Mouse (Mus musculus) limb, embryonic 14.5 days (tissue): Measurements from ENCODE around the gene Serpina12. TPM values are rescaled to one million over a fixed set of nuclear protein-coding genes. Genes with fewer than 3 reads are reported as not detected.

Experiments
- ATAC-seq: fragments of 200-750 bp; cut with Nextera tagmentation; 2 replicates; pipeline ENCODE4 v1.8.0; 2017; ENCODE audit warnings: low read depth, moderate number of reproducible peaks, moderate TSS enrichment; ENCODE audit not compliant: low FRiP score
- DNase-seq: peaks from one replicate; pipeline ENCODE4 v3.0.0-alpha.2; 2015; ENCODE audit warnings: low spot score
- H3K27ac ChIP-seq: fragments of 300-500 bp; sonication (generic); replicated peaks from 2 replicates; pipeline ENCODE4 v1.5.1; 2014; ENCODE audit warnings: low read depth, mild to moderate bottlenecking, low read length, moderate library complexity, mixed read lengths
- H3K27me3 ChIP-seq: fragments of 300-500 bp; sonication (generic); 2 replicates; pipeline ENCODE4 v1.6.1; 2014; ENCODE audit warnings: low read length, mixed read lengths; ENCODE audit not compliant: control insufficient read depth, insufficient read depth
- H3K36me3 ChIP-seq: fragments of 300-500 bp; sonication (generic); 2 replicates; pipeline ENCODE4 v1.6.1; 2014; ENCODE audit warnings: mild to moderate bottlenecking, low read length, moderate library complexity, mixed read lengths; ENCODE audit not compliant: control insufficient read depth, insufficient read depth
- H3K4me1 ChIP-seq: fragments of 300-500 bp; sonication (generic); 2 replicates; pipeline ENCODE4 v1.6.1; 2014; ENCODE audit warnings: antibody characterized with exemption, low read length, mixed read lengths; ENCODE audit not compliant: control insufficient read depth, insufficient read depth
- H3K4me2 ChIP-seq: fragments of 300-500 bp; sonication (generic); replicated peaks from 2 replicates; pipeline ENCODE4 v1.6.1; 2014; ENCODE audit warnings: low read depth, mild to moderate bottlenecking, low read length, moderate library complexity; ENCODE audit not compliant: severe bottlenecking
- H3K4me3 ChIP-seq: fragments of 300-500 bp; sonication (generic); replicated peaks from 2 replicates; pipeline ENCODE4 v1.5.1; 2014; ENCODE audit warnings: low read length
- H3K9ac ChIP-seq: fragments of 300-500 bp; sonication (generic); 2 replicates; pipeline ENCODE4 v1.6.1; 2014; ENCODE audit warnings: mild to moderate bottlenecking, low read depth, low read length, moderate library complexity; ENCODE audit not compliant: severe bottlenecking
- H3K9me3 ChIP-seq: fragments of 300-500 bp; sonication (generic); 2 replicates; pipeline ENCODE4 v1.6.1; 2016; ENCODE audit warnings: low read length; ENCODE audit not compliant: control insufficient read depth
- POLR2A ChIP-seq: fragments of 200-500 bp; IDR thresholded peaks from 2 replicates; pipeline ENCODE4 v1.8.0; 2012; ENCODE audit warnings: inconsistent platforms, mild to moderate bottlenecking, moderate library complexity, borderline replicate concordance; ENCODE audit not compliant: insufficient read depth, insufficient read length; ENCODE audit errors: extremely low read depth
- WGBS: fragments of 180-500 bp; shearing (Covaris S2); extraction: QIAGEN DNeasy Blood & Tissue Kit; methylation state at CpG from one replicate; pipeline ENCODE4 v1.1.7; 2014; 5-methylcytosine and 5-hydroxymethylcytosine counted together
- polyA plus RNA-seq, 2 experiments: library from polyadenylated mRNA; depleted of rRNA in 1 of 2; stranded (reverse) in 1 of 2; unstranded in 1 of 2; fragments of >200 nt; fragmentation: Nextera tagmentation in 1 of 2; extraction: Ambion mirVana in 1 of 2; gene quantifications; 2 replicates each; pipeline versions ENCODE4 v1.2.1 to v1.2.3; 2012 to 2014

Gene Serpina12
- polyA plus RNA-seq, 2 experiments = not detected

DNA sequence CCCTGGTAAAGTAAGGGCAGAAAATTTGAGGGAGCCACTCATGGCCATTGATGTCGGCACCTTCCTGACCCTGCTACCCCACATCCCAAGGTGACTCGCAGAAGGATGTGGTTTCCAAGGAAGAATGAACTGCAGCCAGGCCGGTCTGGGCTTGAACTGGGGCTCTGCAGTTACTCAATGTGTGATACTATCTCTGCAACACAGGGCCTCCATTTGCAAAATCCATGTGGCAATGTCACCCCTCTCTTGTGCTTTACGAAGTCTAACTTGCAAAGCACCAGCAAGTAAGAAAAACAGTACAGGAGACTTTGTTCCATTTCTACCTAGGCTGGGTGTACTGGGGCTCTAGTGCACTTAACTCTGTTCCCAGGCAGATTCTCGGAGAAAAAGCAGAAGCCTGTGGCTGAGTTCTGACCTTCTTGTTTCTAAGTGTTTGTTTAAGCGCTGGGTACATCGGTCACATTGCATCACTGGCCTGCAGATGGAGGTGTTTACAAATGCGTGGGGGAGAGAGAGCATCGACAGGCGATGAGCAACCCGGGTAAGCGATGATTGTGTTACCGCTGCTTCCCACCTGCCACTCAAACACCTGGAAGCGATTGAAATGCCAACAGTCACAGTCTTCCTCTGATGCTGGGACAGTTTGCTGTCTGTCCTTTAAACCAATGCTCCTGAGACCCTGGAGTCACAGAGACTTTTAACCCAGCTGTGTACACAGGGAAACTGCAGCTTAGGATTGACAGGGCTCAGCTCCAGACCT, 55.3 kb downstream of the Serpina12 start:
- Histone ChIP-seq H3K4me3 (no peak overlapping the region), H3K4me2 (no peak overlapping the region), H3K9me3 (no peaks in the 10 kb centered on the region), H3K4me1 (no peaks in the 10 kb centered on the region), H3K27ac (no peak overlapping the region), H3K9ac (no peak overlapping the region), H3K27me3 (no peaks in the 10 kb centered on the region), H3K36me3 (no peaks in the 10 kb centered on the region)
- DNase-seq (no peak), ATAC-seq (no peak)
- 58% methylated on average over 14 of the region's 14 CpGs for WGBS
- TF ChIP-seq POLR2A = no peak

DNA sequence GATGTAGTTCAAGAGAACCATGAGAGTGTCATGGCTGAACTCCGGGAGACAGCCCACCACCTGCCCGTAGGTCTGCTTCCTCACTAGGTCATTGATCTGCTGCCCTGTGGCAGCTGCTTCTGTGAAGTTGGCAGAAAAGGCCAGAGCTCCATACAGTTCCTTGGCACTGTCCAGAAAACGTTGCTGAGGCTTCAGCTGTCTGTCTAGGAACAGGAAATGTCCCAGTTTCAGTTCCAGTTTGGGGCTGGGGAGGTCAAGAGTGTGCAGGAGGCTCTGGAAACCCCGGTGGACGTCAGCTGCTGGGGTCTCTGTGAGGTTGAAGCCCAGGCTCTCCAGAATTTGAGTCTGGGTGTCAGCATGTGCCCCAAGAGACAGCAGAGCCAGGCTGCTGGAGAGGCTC, 58.4 kb downstream of the Serpina12 start:
- no peaks in the 10 kb centered on the region for H3K4me1 ChIP-seq
- no peak overlapping the region for H3K27ac ChIP-seq
- no peaks in the 10 kb centered on the region for H3K36me3 ChIP-seq
- no peak overlapping the region for H3K4me3 ChIP-seq
- no peak overlapping the region for H3K4me2 ChIP-seq
- ATAC-seq (no peak), DNase-seq (no peak)
- TF ChIP-seq POLR2A = no peak
- H3K9me3 ChIP-seq = no peaks in the 10 kb centered on the region
- H3K9ac ChIP-seq = no peak overlapping the region
- no peaks in the 10 kb centered on the region for H3K27me3 ChIP-seq
- WGBS = 65% methylated on average over 5 of the region's 5 CpGs

DNA sequence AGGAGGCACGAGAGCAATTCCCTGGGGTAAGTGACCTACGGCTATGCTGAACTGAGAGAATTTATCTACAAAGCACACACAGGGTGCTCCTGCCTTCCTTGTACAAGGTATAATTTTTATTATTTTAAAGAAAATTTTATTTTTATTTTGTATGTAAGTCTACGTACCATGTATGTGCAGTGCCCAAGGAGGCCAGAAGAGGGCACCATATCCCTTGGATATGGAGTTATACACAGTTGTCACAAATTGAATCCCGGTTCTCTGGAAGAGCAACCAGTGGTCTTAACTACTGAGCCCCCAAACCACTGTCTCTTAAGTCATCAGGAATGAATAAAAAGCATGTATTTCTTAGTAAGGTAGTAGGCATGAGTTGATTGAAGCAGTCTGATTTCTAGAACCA, 59.3 kb downstream of the Serpina12 start:
- Histone ChIP-seq H3K4me1 (no peaks in the 10 kb centered on the region), H3K36me3 (no peaks in the 10 kb centered on the region), H3K27ac (no peak overlapping the region), H3K9ac (no peak overlapping the region), H3K4me2 (no peak overlapping the region), H3K4me3 (no peak overlapping the region), H3K27me3 (no peaks in the 10 kb centered on the region), H3K9me3 (no peaks in the 10 kb centered on the region)
- 66% methylated on average over 4 of the region's 4 CpGs for WGBS
- ATAC-seq (no peak), DNase-seq (peak; percentile 31)
- no peak for TF ChIP-seq POLR2A

DNA sequence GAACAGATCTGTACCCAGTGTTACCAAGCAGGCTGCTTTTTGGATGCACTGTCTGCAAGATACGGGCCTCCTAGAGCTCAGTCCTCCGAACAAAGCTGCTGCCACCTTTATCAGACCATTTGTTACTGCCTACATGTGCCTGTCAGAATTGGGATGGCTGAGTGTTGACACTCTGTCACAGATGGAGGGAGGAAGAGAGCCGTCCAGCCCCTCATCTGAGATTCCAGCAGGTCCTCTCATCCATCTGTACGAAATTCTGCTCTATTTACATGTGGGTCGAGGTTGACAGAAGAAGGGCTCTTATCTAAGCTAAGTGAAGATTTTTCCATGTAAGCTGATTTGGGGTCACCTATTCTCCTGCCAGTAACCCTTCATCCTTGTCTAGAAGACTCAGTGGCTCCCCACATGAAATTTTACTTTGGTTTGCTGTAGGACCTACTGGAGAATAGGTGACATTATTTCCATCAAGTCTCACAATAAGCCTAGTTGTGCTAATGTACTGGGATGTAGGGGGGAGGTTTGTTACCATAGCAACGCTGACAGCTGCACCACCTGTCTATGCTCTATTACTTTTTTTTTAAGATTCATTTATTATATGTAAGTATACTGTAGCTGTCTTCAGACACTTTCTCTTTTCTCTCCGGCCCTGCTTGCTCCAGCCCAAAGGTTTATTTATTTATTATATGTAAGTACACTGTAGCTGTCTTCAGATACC, 62.4 kb downstream of the Serpina12 start:
- no peaks in the 10 kb centered on the region for H3K27me3 ChIP-seq
- ATAC-seq (no peak), DNase-seq (no peak)
- 79% methylated on average over 7 of the region's 7 CpGs for WGBS
- no peaks in the 10 kb centered on the region for H3K36me3 ChIP-seq
- TF ChIP-seq POLR2A = no peak
- no peak overlapping the region for H3K4me3 ChIP-seq
- H3K4me1 ChIP-seq = no peaks in the 10 kb centered on the region
- no peaks in the 10 kb centered on the region for H3K9me3 ChIP-seq
- H3K4me2 ChIP-seq = no peak overlapping the region
- H3K27ac ChIP-seq = no peak overlapping the region
- H3K9ac ChIP-seq = no peak overlapping the region

Other genes with a start within 250 kb of the Serpina12 start
- 0.72 and 0.80 TPM in 2 replicates for gene Serpina1b, start 214.1 kb downstream of the Serpina12 start, polyA plus RNA-seq (2012; rRNA removed)
- gene Serpina1b, start 214.1 kb downstream of the Serpina12 start, polyA plus RNA-seq (2014; fragmentation: Nextera tagmentation; extraction: Ambion mirVana) = not detected in 2 replicates
- 0.49 and 0.59 TPM in 2 replicates for gene Serpina1a, start 180.9 kb downstream of the Serpina12 start, polyA plus RNA-seq (2012; rRNA removed)
- not detected in 2 replicates for gene Serpina1a, start 180.9 kb downstream of the Serpina12 start, polyA plus RNA-seq (2014; fragmentation: Nextera tagmentation; extraction: Ambion mirVana)
- 0.23 TPM in 1 of 2 replicates, not detected in the other for gene Serpina1c, start 139.6 kb downstream of the Serpina12 start, polyA plus RNA-seq (2012; rRNA removed)
- gene Serpina1c, start 139.6 kb downstream of the Serpina12 start, polyA plus RNA-seq (2014; fragmentation: Nextera tagmentation; extraction: Ambion mirVana) = not detected in 2 replicates
- 0.28 and 0.36 TPM in 2 replicates for gene Serpina1e, start 85.5 kb downstream of the Serpina12 start, polyA plus RNA-seq (2012; rRNA removed)
- gene Serpina1e, start 85.5 kb downstream of the Serpina12 start, polyA plus RNA-seq (2014; fragmentation: Nextera tagmentation; extraction: Ambion mirVana) = 0.19 TPM in 1 of 2 replicates, not detected in the other
- gene Serpina11, start 54.5 kb downstream of the Serpina12 start, polyA plus RNA-seq (2012; rRNA removed) = not detected in 2 replicates
- not detected in 2 replicates for gene Serpina11, start 54.5 kb downstream of the Serpina12 start, polyA plus RNA-seq (2014; fragmentation: Nextera tagmentation; extraction: Ambion mirVana)
- 0.16 and 0.22 TPM in 2 replicates for gene Serpina9, start 30.7 kb downstream of the Serpina12 start, polyA plus RNA-seq (2012; rRNA removed)
- gene Serpina9, start 30.7 kb downstream of the Serpina12 start, polyA plus RNA-seq (2014; fragmentation: Nextera tagmentation; extraction: Ambion mirVana) = 0.10 TPM in 1 of 2 replicates, not detected in the other
- gene Serpina5, start 56.7 kb upstream of the Serpina12 start, polyA plus RNA-seq (2012; rRNA removed) = 0.05 TPM in 1 of 2 replicates, not detected in the other
- not detected in 2 replicates for gene Serpina5, start 56.7 kb upstream of the Serpina12 start, polyA plus RNA-seq (2014; fragmentation: Nextera tagmentation; extraction: Ambion mirVana)
- gene Serpina3a, start 68.3 kb upstream of the Serpina12 start, polyA plus RNA-seq (2012; rRNA removed) = not detected in 2 replicates
- gene Serpina3a, start 68.3 kb upstream of the Serpina12 start, polyA plus RNA-seq (2014; fragmentation: Nextera tagmentation; extraction: Ambion mirVana) = not detected in 2 replicates
- 0.06 TPM in 1 of 2 replicates, not detected in the other for gene Serpina3b, start 83.6 kb upstream of the Serpina12 start, polyA plus RNA-seq (2012; rRNA removed)
- gene Serpina3b, start 83.6 kb upstream of the Serpina12 start, polyA plus RNA-seq (2014; fragmentation: Nextera tagmentation; extraction: Ambion mirVana) = 0.45 TPM in 1 of 2 replicates, not detected in the other
- 0.09 TPM in 1 of 2 replicates, not detected in the other for gene Serpina3c, start 109.4 kb upstream of the Serpina12 start, polyA plus RNA-seq (2012; rRNA removed)
- gene Serpina3c, start 109.4 kb upstream of the Serpina12 start, polyA plus RNA-seq (2014; fragmentation: Nextera tagmentation; extraction: Ambion mirVana) = not detected in 2 replicates
- 0.05 TPM in 1 of 2 replicates, not detected in the other for gene Serpina3f, start 170.1 kb upstream of the Serpina12 start, polyA plus RNA-seq (2012; rRNA removed)
- not detected in 2 replicates for gene Serpina3f, start 170.1 kb upstream of the Serpina12 start, polyA plus RNA-seq (2014; fragmentation: Nextera tagmentation; extraction: Ambion mirVana)
- 0.82 and 1.1 TPM in 2 replicates for gene Serpina3g, start 191.8 kb upstream of the Serpina12 start, polyA plus RNA-seq (2012; rRNA removed)
- gene Serpina3g, start 191.8 kb upstream of the Serpina12 start, polyA plus RNA-seq (2014; fragmentation: Nextera tagmentation; extraction: Ambion mirVana) = 0.87 and 1.1 TPM in 2 replicates
- gene Serpina3i, start 218.7 kb upstream of the Serpina12 start, polyA plus RNA-seq (2012; rRNA removed) = 0.27 and 0.55 TPM in 2 replicates
- 0.69 and 1.4 TPM in 2 replicates for gene Serpina3i, start 218.7 kb upstream of the Serpina12 start, polyA plus RNA-seq (2014; fragmentation: Nextera tagmentation; extraction: Ambion mirVana)